Mouse (Mus musculus) midbrain, embryonic 16.5 days (tissue): ENCODE measurements around the gene Olfr872. TPM values are rescaled to one million over a fixed set of nuclear protein-coding genes. Genes with fewer than 3 reads are reported as not detected.
"Not testable (repeated sequence)": the region's sequence is repeated elsewhere in the genome, so short reads cannot be mapped to it uniquely, and the experiment has no call there.

Source experiments
- ATAC-seq: fragments of 200-750 bp; cut with Nextera tagmentation; 2 replicates; pipeline ENCODE4 v1.8.0; 2017; ENCODE audit warnings: moderate TSS enrichment
- H3K27ac ChIP-seq: fragments of 300-500 bp; sonication (generic); 2 replicates; pipeline ENCODE4 v1.5.1; 2014; ENCODE audit warnings: mild to moderate bottlenecking, low read length, mixed read lengths
- H3K27me3 ChIP-seq: fragments of 300-500 bp; sonication (generic); 2 replicates; pipeline ENCODE4 v1.6.1; 2014; ENCODE audit warnings: low read depth, low read length, mixed read lengths; ENCODE audit not compliant: control insufficient read depth, insufficient read depth
- H3K36me3 ChIP-seq: fragments of 300-500 bp; sonication (generic); 2 replicates; pipeline ENCODE4 v1.6.1; 2014; ENCODE audit warnings: mild to moderate bottlenecking, low read length, moderate library complexity, mixed read lengths; ENCODE audit not compliant: control insufficient read depth, insufficient read depth
- H3K4me1 ChIP-seq: fragments of 300-500 bp; sonication (generic); 2 replicates; pipeline ENCODE4 v1.6.1; 2014; ENCODE audit warnings: mild to moderate bottlenecking, low read length, mixed read lengths; ENCODE audit not compliant: control insufficient read depth, insufficient read depth
- H3K4me2 ChIP-seq: fragments of 300-500 bp; sonication (generic); 2 replicates; pipeline ENCODE4 v1.6.1; 2014; ENCODE audit warnings: mild to moderate bottlenecking, low read length, mixed read lengths
- H3K4me3 ChIP-seq: fragments of 300-500 bp; sonication (generic); 2 replicates; pipeline ENCODE4 v1.5.1; 2014; ENCODE audit warnings: low read depth, mild to moderate bottlenecking, low read length, moderate library complexity, mixed read lengths
- H3K9ac ChIP-seq: fragments of 300-500 bp; sonication (generic); 2 replicates; pipeline ENCODE4 v1.6.1; 2014; ENCODE audit warnings: low read depth, low read length, mixed read lengths
- H3K9me3 ChIP-seq: fragments of 300-500 bp; sonication (generic); replicated peaks from 2 replicates; pipeline ENCODE4 v1.6.1; 2014; ENCODE audit warnings: mild to moderate bottlenecking, low read length, mixed read lengths; ENCODE audit not compliant: control insufficient read depth, poor library complexity, severe bottlenecking
- WGBS: fragments of 180-500 bp; shearing (Covaris S2); extraction: QIAGEN DNeasy Blood & Tissue Kit; methylation state at CpG from one replicate; pipeline ENCODE4 v1.1.7; 2014; 5-methylcytosine and 5-hydroxymethylcytosine counted together
- polyA plus RNA-seq: library from polyadenylated mRNA; unstranded; fragments of >200 nt; fragmentation: Nextera tagmentation; extraction: Ambion mirVana; gene quantifications from 2 replicates; pipeline ENCODE4 v1.2.1, GENCODE M21; 2015

Olfr872 gene
- polyA plus RNA-seq: not detected in 2 replicates

DNA sequence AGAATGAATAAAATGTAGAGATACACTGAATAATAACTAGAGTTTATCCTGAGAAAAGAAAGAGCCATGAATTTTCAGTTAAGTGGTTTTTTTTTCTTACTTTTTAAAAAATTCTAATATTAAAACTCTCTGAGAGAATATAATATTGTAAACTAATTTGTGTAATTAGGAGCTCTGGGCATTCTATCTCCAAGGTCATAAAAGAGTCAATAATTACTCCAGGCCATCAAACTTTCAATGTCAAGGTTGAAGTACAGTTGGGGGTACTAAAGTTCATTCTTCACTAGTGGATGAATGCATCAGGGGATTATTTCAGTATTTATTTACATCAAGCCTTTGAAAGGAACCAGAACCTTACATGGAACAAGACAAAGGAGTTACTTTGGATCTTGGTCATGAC is at the start of gene Olfr872:
Gene Olfr872, plus strand, starts transcription at position 301 of the 400 bp plus-strand sequence.
- no peaks in the 10 kb centered on the region for H3K36me3 ChIP-seq
- no peak within 1 kb of the TSS for H3K4me2 ChIP-seq
- ATAC-seq: no peak
- H3K9ac ChIP-seq: no peak within 1 kb of the TSS
- no peaks in the 10 kb centered on the region for H3K9me3 ChIP-seq
- no peaks in the 10 kb centered on the region for H3K27me3 ChIP-seq
- no peak within 1 kb of the TSS for H3K4me3 ChIP-seq
- H3K27ac ChIP-seq: no peak within 1 kb of the TSS
- H3K4me1 ChIP-seq: no peaks in the 10 kb centered on the region

DNA sequence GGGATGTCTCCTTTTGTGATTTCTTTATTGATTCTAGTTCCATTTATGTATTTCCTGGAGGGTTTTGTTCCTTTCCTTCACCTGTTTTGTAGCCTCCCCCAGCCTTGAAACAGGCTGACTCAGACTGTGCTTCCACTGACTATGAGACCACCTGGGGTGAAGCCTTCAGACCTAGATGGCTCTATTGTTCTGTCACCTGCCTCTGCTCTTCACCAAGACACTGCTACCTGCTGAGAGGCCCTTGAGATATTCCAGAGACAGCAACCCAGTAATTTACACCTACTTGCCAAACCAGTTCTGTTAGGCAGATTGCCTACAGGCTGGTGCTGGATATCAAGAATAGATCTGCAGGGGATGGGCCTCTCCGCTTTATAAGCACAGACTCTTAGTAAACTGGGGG is 34.8 kb upstream of the Olfr872 start:
- H3K27ac ChIP-seq: no peak overlapping the region
- no peak overlapping the region for H3K4me3 ChIP-seq
- H3K9ac ChIP-seq: no peak overlapping the region
- peaks cover 13% of the 10 kb centered on the region; the same call in 1 of the 2 replicates for H3K9me3 ChIP-seq
- H3K27me3 ChIP-seq: no peaks in the 10 kb centered on the region
- WGBS: 82% methylated on average over 1 of the region's 1 CpGs
- H3K36me3 ChIP-seq: no peaks in the 10 kb centered on the region
- no peak for ATAC-seq
- no peaks in the 10 kb centered on the region for H3K4me1 ChIP-seq
- H3K4me2 ChIP-seq: no peak overlapping the region

GRCm38 (mm10) chr9:20203413-20203984 is 33.4 kb upstream of the Olfr872 start:
- H3K9me3 ChIP-seq: peaks cover 17% of the 10 kb centered on the region; the same call in 1 of the 2 replicates
- WGBS: 90% methylated on average over 7 of the region's 7 CpGs
- not testable (repeated sequence) for H3K4me3 ChIP-seq, H3K4me1 ChIP-seq, H3K9ac ChIP-seq, ATAC-seq, H3K27ac ChIP-seq, H3K36me3 ChIP-seq, H3K27me3 ChIP-seq, H3K4me2 ChIP-seq

DNA sequence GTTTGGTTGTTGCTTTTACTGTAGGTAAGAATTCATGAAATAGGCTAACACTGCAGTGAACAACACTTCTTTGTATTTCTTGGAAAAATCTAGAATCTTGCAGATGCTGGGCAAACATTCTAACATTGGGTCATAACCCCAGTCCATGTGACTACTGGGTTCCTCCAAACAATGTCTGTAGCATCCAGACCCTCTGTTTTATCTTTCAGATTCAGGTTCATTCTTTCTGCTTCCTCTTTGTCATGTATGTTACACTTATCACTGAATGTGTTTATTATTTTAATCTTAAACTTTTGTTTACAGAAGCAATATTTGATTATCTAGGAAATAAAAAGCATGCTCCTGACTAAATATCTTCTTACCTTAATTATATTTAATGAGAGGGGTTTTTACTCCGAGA is 26.1 kb upstream of the Olfr872 start:
- no peaks in the 10 kb centered on the region for H3K4me1 ChIP-seq
- WGBS: 50% methylated on average over 1 of the region's 1 CpGs
- H3K27me3 ChIP-seq: no peaks in the 10 kb centered on the region
- H3K9me3 ChIP-seq: peaks cover 10% of the 10 kb centered on the region; the same call in 1 of the 2 replicates
- no peak overlapping the region for H3K27ac ChIP-seq
- H3K9ac ChIP-seq: no peak overlapping the region
- H3K4me2 ChIP-seq: no peak overlapping the region
- no peak for ATAC-seq
- H3K36me3 ChIP-seq: no peaks in the 10 kb centered on the region
- no peak overlapping the region for H3K4me3 ChIP-seq

DNA sequence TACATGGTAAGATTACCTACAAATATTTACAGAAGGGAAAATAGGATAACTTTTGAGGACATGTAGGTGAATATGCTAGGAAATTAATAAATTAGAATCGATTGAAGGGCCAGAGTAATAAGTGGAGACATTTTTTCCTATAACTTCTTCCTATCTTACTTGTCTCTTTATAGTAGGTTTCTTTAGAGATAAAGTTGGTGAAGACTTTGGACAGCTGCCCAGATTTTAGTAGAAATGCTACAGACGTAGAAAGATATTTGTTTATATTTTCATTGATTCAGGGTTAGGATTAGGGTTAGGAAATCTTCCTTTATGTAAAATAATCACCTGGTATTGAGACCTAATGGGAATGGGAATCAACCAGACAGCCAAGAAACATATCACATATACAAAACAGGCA is 25.4 kb upstream of the Olfr872 start:
- H3K27me3 ChIP-seq: no peaks in the 10 kb centered on the region
- H3K36me3 ChIP-seq: no peaks in the 10 kb centered on the region
- WGBS: 83% methylated on average over 2 of the region's 2 CpGs
- no peak overlapping the region for H3K27ac ChIP-seq
- H3K4me3 ChIP-seq: no peak overlapping the region
- H3K4me2 ChIP-seq: no peak overlapping the region
- H3K9me3 ChIP-seq: peaks cover 10% of the 10 kb centered on the region; the same call in 1 of the 2 replicates
- ATAC-seq: no peak
- no peaks in the 10 kb centered on the region for H3K4me1 ChIP-seq
- no peak overlapping the region for H3K9ac ChIP-seq

DNA sequence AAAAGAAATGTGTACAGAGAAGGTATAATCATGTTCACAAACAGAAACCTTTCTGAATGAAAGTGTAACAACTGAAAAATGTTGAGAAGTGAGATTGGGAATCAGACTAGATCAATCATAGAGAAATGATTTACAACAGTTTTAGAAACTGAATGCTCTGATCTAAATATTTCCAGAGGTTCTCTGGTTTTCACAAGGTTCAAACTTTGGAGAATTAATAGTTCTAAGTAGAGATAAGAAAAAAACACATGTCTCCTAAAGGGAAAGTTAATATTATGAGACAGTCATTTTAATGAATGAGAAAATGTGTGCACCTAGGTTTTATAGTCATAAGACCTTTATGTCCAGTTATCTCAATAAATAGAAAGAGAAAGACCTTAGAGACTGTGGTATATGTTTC is 25.0 kb upstream of the Olfr872 start, which contains the start of gene Olfr871:
Gene Olfr871, plus strand, starts transcription at position 301 of the 400 bp plus-strand sequence.
- Histone ChIP-seq H3K4me3 (no peak within 1 kb of the TSS), H3K9ac (no peak within 1 kb of the TSS), H3K27me3 (no peaks in the 10 kb centered on the region), H3K9me3 (peaks cover 9% of the 10 kb centered on the region; the same call in 1 of the 2 replicates), H3K4me2 (no peak within 1 kb of the TSS), H3K4me1 (no peaks in the 10 kb centered on the region), H3K27ac (no peak within 1 kb of the TSS), H3K36me3 (no peaks in the 10 kb centered on the region)
- no peak for ATAC-seq

DNA sequence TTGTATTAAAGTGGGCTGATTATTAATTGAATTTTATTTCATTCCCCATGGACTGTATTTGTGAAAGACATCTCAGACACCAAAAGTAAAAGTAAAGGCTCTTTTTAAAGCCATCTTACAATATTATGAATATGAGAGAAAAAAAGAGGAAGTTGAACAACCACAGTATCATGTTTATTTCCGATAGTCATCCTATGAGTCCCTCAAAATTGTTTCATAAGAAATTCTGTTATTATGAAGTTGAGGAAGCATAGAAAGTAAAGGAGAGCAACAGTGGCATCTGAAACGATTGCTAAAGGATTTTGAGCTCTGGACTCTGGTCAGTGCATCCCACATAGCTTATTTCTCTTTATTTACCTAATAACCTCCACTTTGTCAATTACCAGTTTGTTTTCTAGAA is 459 bp downstream of the Olfr872 start:
- Histone ChIP-seq H3K27ac (no peak overlapping the region), H3K36me3 (no peaks in the 10 kb centered on the region), H3K9ac (no peak overlapping the region), H3K4me2 (no peak overlapping the region), H3K4me3 (no peak overlapping the region), H3K9me3 (no peaks in the 10 kb centered on the region), H3K4me1 (no peaks in the 10 kb centered on the region), H3K27me3 (no peaks in the 10 kb centered on the region)
- WGBS: 74% methylated on average over 2 of the region's 2 CpGs
- no peak for ATAC-seq

- Histone ChIP-seq H3K36me3 (no peaks in the 10 kb centered on the region), H3K4me3 (no peak within 1 kb of the TSS), H3K4me2 (no peak within 1 kb of the TSS), H3K27me3 (no peaks in the 10 kb centered on the region), H3K4me1 (no peaks in the 10 kb centered on the region), H3K9me3 (no peaks in the 10 kb centered on the region), H3K9ac (no peak within 1 kb of the TSS), H3K27ac (no peak within 1 kb of the TSS)
- ATAC-seq: no peak
- WGBS: 81% methylated on average over 1 of the region's 1 CpGs
Observed at GRCm38 (mm10) chr9:20282051-20282450, 45.1 kb downstream of the Olfr872 start, which contains the start of gene Olfr39. Gene Olfr39, plus strand, starts transcription at chr9:20282351.

- not testable (repeated sequence) for H3K27me3 ChIP-seq, H3K9me3 ChIP-seq, H3K9ac ChIP-seq, H3K27ac ChIP-seq, H3K4me1 ChIP-seq, H3K36me3 ChIP-seq, H3K4me3 ChIP-seq, H3K4me2 ChIP-seq, ATAC-seq
- WGBS: 71% methylated on average over 5 of the region's 5 CpGs
Observed at GRCm38 (mm10) chr9:20295562-20295961, 58.6 kb downstream of the Olfr872 start.
